Mouse (Mus musculus): ENCODE results near the gene Map1lc3b. TPM values are rescaled to one million over a fixed set of nuclear protein-coding genes. Genes with fewer than 3 reads are reported as not detected.
A peak's percentile ranks its signal among the peaks of the same experiment; 100 is the strongest.

Gene Map1lc3b
- polyA plus RNA-seq, 1 experiment from 2014 or later: 251 TPM

DNA sequence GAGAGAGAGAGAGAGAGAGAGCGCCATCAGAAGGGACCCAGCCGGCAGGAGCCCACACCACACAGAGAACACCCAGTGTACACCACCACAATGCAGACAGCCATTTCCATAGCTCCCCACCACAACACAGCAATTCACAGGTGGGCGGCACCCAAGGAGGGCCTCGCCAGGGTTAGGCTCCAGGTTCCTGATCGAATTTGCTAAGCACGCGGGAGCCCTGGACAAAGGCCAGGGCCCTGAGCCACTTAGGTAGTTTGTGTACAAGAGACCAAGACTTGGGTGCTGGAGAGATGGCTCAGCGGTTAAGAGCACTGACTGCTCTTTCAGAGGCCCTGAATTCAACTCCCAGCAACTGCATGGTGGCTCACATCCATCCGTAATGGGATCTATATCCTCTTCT, 37.7 kb upstream of the Map1lc3b start:
- Histone ChIP-seq H3K27ac (ENCODE audit: low read length) (no peak overlapping the region), H3K9me3 (replicated peaks; ENCODE audit: control insufficient read depth, low read length) (no peaks in the 10 kb centered on the region), H3K36me3 (ENCODE audit: control insufficient read depth, insufficient read depth) (peaks cover 22% of the 10 kb centered on the region), H3K4me1 (ENCODE audit: control insufficient read depth, insufficient read depth, low read length) (no peaks in the 10 kb centered on the region), H3K27me3 (ENCODE audit: control insufficient read depth, insufficient read depth, low read length) (no peaks in the 10 kb centered on the region), H3K4me3 (ENCODE audit: low read length) (no peak overlapping the region), H3K9ac (ENCODE audit: low read length) (no peak overlapping the region), H3K4me2 (ENCODE audit: low read depth, low read length) (no peak overlapping the region)
- ATAC-seq (replicated peaks; ENCODE audit: extremely low read depth, insufficient read depth, low FRiP score): no peak
- 84% methylated on average over 9 of the region's 9 CpGs for WGBS

DNA sequence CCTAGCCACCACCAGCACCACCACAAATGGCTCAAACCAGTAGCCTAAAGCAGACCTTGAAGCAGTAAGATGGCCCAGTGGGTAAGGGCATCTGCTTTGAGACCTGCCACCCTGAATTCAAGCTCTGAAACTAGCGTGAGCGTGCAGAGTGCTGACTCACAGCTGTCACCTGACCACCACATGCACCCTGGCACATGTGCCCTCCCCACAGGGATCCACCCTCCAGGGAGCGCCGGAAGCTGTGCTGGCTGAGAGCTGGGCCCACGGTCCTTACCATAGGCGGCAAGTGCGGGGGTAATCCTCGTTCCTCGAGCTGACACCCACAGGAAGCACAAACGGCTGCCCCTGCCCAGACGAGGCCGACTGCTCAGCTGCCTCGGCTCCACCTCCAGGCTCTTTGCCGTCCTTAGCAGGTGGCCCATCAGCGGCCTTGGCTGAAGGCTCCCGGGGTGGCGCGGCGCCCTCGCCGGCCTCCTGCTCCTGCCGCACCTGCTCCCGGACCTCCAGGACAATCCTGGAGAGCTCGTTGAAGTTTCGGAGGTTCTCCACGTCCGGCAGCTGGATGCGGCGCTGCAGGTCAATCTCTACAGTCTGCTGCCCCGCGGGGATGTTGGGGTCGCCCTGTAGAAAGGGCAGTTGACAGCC, 36.2 kb upstream of the Map1lc3b start:
- Histone ChIP-seq H3K36me3 (ENCODE audit: control insufficient read depth, insufficient read depth) (peaks cover 27% of the 10 kb centered on the region), H3K4me1 (ENCODE audit: control insufficient read depth, insufficient read depth, low read length) (no peaks in the 10 kb centered on the region), H3K9ac (ENCODE audit: low read length) (no peak overlapping the region), H3K4me3 (ENCODE audit: low read length) (no peak overlapping the region), H3K27me3 (ENCODE audit: control insufficient read depth, insufficient read depth, low read length) (no peaks in the 10 kb centered on the region), H3K27ac (ENCODE audit: low read length) (no peak overlapping the region), H3K9me3 (replicated peaks; ENCODE audit: control insufficient read depth, low read length) (no peaks in the 10 kb centered on the region), H3K4me2 (ENCODE audit: low read depth, low read length) (no peak overlapping the region)
- no peak for ATAC-seq (replicated peaks; ENCODE audit: extremely low read depth, insufficient read depth, low FRiP score)
- WGBS: 94% methylated on average over 32 of the region's 32 CpGs

DNA sequence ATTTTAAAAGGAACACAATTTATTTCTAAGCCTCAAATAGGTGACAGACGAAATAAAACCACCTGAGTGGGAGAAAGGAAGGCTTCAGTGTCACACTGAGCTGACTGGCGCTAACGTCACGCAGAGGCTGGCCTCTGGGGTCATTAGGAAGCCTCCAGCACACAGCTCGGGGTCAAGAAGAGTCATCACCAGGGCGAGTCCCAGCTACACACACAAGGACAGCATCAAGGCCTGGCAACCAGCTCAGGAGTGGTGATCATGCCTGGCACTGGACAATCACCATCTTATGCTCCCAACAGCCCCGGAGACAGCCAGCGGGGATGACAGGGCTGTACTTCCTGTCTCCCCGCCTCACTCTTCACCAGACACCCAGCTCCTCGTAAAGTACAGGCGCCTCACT, 32.4 kb upstream of the Map1lc3b start:
- Histone ChIP-seq H3K4me2 (ENCODE audit: low read depth, low read length) (no peak overlapping the region), H3K4me1 (ENCODE audit: control insufficient read depth, insufficient read depth, low read length) (peaks cover 6% of the 10 kb centered on the region), H3K9me3 (replicated peaks; ENCODE audit: control insufficient read depth, low read length) (no peaks in the 10 kb centered on the region), H3K27ac (ENCODE audit: low read length) (no peak overlapping the region), H3K36me3 (ENCODE audit: control insufficient read depth, insufficient read depth) (peaks cover 22% of the 10 kb centered on the region), H3K27me3 (ENCODE audit: control insufficient read depth, insufficient read depth, low read length) (no peaks in the 10 kb centered on the region), H3K4me3 (ENCODE audit: low read length) (no peak overlapping the region), H3K9ac (ENCODE audit: low read length) (no peak overlapping the region)
- no peak for ATAC-seq (replicated peaks; ENCODE audit: extremely low read depth, insufficient read depth, low FRiP score)
- 83% methylated on average over 11 of the region's 11 CpGs for WGBS

DNA sequence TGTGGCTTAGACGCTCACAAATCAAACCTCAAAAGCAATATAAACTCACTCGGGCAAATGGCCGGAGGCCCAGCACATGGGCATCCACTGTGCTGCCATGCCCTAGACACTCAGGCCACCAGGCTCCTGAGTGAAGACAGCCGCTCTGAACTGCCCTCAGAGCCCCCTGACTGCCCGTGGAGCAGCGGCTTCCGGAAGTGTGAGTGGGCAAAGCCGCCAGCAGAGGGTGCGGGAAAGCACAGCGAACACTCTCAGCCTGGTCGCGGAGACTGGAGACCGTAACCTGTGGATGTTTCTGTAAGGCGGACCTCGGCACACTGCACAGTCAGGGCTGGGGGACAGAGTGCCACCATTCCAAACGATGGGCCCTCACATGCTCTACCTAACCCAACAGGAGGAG, 31.6 kb upstream of the Map1lc3b start:
- WGBS: 88% methylated on average over 16 of the region's 16 CpGs
- H3K27ac ChIP-seq (ENCODE audit: low read length): no peak overlapping the region
- no peak overlapping the region for H3K4me3 ChIP-seq (ENCODE audit: low read length)
- H3K9me3 ChIP-seq (replicated peaks; ENCODE audit: control insufficient read depth, low read length): no peaks in the 10 kb centered on the region
- no peaks in the 10 kb centered on the region for H3K27me3 ChIP-seq (ENCODE audit: control insufficient read depth, insufficient read depth, low read length)
- no peak overlapping the region for H3K4me2 ChIP-seq (ENCODE audit: low read depth, low read length)
- no peak for ATAC-seq (replicated peaks; ENCODE audit: extremely low read depth, insufficient read depth, low FRiP score)
- H3K36me3 ChIP-seq (ENCODE audit: control insufficient read depth, insufficient read depth): peaks cover 18% of the 10 kb centered on the region
- H3K4me1 ChIP-seq (ENCODE audit: control insufficient read depth, insufficient read depth, low read length): peaks cover 11% of the 10 kb centered on the region
- H3K9ac ChIP-seq (ENCODE audit: low read length): no peak overlapping the region

DNA sequence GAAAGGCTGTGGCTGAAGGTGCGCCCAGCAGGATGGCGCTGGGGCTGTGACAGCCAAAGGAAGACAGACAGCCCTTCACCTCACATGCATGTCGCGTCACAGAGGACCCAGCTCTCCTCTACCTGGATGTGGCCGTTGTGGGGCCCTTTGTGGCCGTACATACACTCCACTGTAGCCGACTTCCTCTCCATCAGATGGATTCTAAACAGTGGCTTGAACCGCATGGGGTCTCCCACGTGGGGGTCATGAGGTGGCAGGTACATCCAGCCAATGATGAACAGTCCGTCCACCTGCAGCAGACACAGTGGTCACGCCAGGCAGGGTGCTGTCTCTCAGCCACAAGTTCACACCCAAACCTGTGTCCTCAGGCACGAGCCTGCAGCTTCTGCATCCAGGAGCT, 30.4 kb upstream of the Map1lc3b start:
- WGBS: 89% methylated on average over 12 of the region's 12 CpGs
- no peak overlapping the region for H3K4me3 ChIP-seq (ENCODE audit: low read length)
- peaks cover 11% of the 10 kb centered on the region for H3K4me1 ChIP-seq (ENCODE audit: control insufficient read depth, insufficient read depth, low read length)
- no peak overlapping the region for H3K9ac ChIP-seq (ENCODE audit: low read length)
- ATAC-seq (replicated peaks; ENCODE audit: extremely low read depth, insufficient read depth, low FRiP score): no peak
- no peak overlapping the region for H3K4me2 ChIP-seq (ENCODE audit: low read depth, low read length)
- H3K36me3 ChIP-seq (ENCODE audit: control insufficient read depth, insufficient read depth): peaks cover 6% of the 10 kb centered on the region; the same call in 1 of the 2 replicates
- no peak overlapping the region for H3K27ac ChIP-seq (ENCODE audit: low read length)
- no peaks in the 10 kb centered on the region for H3K9me3 ChIP-seq (replicated peaks; ENCODE audit: control insufficient read depth, low read length)
- H3K27me3 ChIP-seq (ENCODE audit: control insufficient read depth, insufficient read depth, low read length): no peaks in the 10 kb centered on the region

DNA sequence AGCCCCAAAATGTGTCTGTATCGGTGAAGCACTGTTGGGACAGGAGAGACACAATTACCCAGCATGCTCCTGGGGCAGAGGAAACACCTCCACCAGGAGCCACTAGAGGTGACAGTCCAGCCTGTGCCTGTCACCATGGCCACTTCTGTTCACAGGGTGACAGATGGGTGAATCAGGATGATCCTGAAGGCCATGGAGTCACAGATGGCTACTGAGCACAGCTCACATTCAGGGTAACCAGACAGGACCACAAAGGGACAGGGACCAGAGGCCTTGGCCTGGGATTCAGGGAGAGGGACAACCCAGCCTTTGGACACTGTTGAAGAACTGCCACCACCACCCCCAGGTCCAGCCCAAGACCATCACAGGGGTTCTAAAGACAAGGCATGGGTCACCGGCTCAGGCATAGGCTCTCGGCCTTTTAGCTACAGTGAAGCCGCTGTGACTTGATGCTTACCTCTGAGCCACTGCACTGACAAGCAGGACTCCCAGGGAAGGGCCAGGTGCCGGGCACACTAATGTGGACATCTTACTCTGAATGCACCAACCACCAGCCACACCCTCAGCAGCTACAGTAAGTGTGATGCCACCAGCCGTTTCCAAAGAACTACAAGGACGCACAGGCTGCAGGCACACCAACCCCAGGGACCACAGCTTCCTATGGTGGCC, 29.6 kb upstream of the Map1lc3b start:
- 94% methylated on average over 7 of the region's 7 CpGs for WGBS
- no peak for ATAC-seq (replicated peaks; ENCODE audit: extremely low read depth, insufficient read depth, low FRiP score)
- peaks cover 6% of the 10 kb centered on the region; the same call in 1 of the 2 replicates for H3K36me3 ChIP-seq (ENCODE audit: control insufficient read depth, insufficient read depth)

DNA sequence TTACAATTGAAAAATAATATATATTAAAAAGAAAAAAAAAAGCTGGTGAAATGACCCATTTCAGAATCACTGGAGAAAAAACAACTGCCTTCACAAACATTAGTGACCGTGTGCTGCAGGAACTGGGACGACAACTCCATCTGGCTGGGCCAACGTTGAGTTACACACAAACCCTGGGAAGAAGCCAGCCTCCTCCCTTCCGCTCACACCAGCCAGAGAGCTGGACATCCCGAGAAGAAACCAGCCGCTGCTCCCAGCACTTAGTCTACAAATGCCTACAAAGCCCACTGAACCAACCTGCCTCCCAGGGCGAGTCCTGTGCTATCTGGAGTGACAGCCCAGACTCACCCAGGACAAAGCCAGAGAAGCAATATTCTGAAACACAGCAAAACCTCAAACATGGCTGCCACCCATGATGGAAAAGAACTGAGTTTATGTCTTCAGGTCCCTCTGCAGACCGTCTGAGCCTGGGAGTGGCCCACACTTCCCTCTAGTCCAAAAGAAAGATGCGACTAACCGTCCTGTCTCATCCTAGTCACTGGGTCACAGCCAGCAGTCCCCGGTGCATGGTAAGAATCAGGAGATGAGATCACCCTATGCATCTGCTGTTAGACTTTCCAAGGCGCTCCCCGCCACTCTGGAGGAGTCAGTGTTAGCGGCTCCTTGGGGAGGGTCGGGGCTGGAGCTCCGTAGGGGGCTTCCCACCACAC, 28.4 kb upstream of the Map1lc3b start:
- 76% methylated on average over 16 of the region's 16 CpGs for WGBS
- Histone ChIP-seq H3K4me1 (ENCODE audit: control insufficient read depth, insufficient read depth, low read length) (peaks cover 11% of the 10 kb centered on the region), H3K27ac (ENCODE audit: low read length) (no peak overlapping the region), H3K36me3 (ENCODE audit: control insufficient read depth, insufficient read depth) (peaks cover 6% of the 10 kb centered on the region; the same call in 1 of the 2 replicates), H3K27me3 (ENCODE audit: control insufficient read depth, insufficient read depth, low read length) (no peaks in the 10 kb centered on the region), H3K9me3 (replicated peaks; ENCODE audit: control insufficient read depth, low read length) (no peaks in the 10 kb centered on the region), H3K4me3 (ENCODE audit: low read length) (no peak overlapping the region), H3K4me2 (ENCODE audit: low read depth, low read length) (no peak overlapping the region), H3K9ac (ENCODE audit: low read length) (no peak overlapping the region)
- ATAC-seq (replicated peaks; ENCODE audit: extremely low read depth, insufficient read depth, low FRiP score): no peak

More for the DNA sequence above, 29.6 kb upstream of the Map1lc3b start:
- H3K4me3 ChIP-seq (ENCODE audit: low read length): no peak overlapping the region
- H3K9me3 ChIP-seq (replicated peaks; ENCODE audit: control insufficient read depth, low read length): no peaks in the 10 kb centered on the region
- no peak overlapping the region for H3K9ac ChIP-seq (ENCODE audit: low read length)
- no peak overlapping the region for H3K27ac ChIP-seq (ENCODE audit: low read length)
- H3K4me2 ChIP-seq (ENCODE audit: low read depth, low read length): no peak overlapping the region
- peaks cover 11% of the 10 kb centered on the region for H3K4me1 ChIP-seq (ENCODE audit: control insufficient read depth, insufficient read depth, low read length)
- H3K27me3 ChIP-seq (ENCODE audit: control insufficient read depth, insufficient read depth, low read length): no peaks in the 10 kb centered on the region

DNA sequence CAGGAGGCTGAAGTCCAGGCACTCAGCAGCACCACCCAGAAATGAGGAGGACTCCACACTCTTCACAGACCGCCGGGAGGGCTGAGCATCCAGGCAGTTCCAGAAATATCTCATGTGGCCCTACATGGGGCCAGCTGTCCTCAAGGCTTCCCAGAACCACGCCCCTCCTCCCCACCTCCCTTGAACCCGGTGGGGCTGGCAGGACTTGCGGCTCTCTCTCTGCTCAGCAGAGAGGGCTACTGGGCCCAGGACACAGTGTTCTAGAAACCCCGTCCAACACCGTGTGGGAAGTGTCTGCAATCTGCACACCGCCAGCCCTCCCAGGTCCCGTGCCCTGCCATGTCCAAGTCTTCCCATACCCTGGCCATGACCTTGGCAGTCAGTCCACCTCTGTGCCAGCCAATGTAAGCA, 27.2 kb upstream of the Map1lc3b start:
- ATAC-seq (replicated peaks; ENCODE audit: extremely low read depth, insufficient read depth, low FRiP score): peak; percentile 86
- Histone ChIP-seq H3K4me1 (ENCODE audit: control insufficient read depth, insufficient read depth, low read length) (peaks cover 11% of the 10 kb centered on the region), H3K4me2 (ENCODE audit: low read depth, low read length) (peak overlapping the region; percentile 20; the same call in 1 of the 2 replicates), H3K4me3 (ENCODE audit: low read length) (no peak overlapping the region), H3K9me3 (replicated peaks; ENCODE audit: control insufficient read depth, low read length) (no peaks in the 10 kb centered on the region), H3K9ac (ENCODE audit: low read length) (peak overlapping the region; percentile 30), H3K27me3 (ENCODE audit: control insufficient read depth, insufficient read depth, low read length) (no peaks in the 10 kb centered on the region), H3K27ac (ENCODE audit: low read length) (peak overlapping the region; percentile 52), H3K36me3 (ENCODE audit: control insufficient read depth, insufficient read depth) (peaks cover 6% of the 10 kb centered on the region; the same call in 1 of the 2 replicates)
- WGBS: 42% methylated on average over 9 of the region's 9 CpGs

DNA sequence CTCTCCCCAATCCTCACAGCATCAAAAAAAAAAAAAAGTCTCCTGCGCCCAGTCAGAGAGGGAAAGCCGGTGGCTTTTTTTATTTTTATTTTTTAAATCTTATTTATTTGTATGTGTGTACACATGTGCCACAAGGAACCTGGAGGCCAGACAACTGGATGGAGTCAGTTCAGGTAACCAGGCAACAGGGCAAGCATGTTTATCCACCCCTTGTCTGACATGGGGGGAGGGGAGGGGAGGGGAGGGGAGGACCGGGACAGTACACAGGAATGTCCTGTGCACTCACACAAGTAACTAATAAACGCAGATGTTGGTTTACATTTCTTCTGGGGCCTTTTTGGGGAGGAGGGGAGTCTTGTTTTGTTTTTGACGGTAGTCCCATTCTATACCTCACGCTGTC, 26.5 kb upstream of the Map1lc3b start:
- Histone ChIP-seq H3K4me1 (ENCODE audit: control insufficient read depth, insufficient read depth, low read length) (peaks cover 11% of the 10 kb centered on the region), H3K4me2 (ENCODE audit: low read depth, low read length) (no peak overlapping the region), H3K9ac (ENCODE audit: low read length) (no peak overlapping the region), H3K27me3 (ENCODE audit: control insufficient read depth, insufficient read depth, low read length) (no peaks in the 10 kb centered on the region), H3K36me3 (ENCODE audit: control insufficient read depth, insufficient read depth) (peaks cover 2% of the 10 kb centered on the region; the same call in 1 of the 2 replicates), H3K9me3 (replicated peaks; ENCODE audit: control insufficient read depth, low read length) (no peaks in the 10 kb centered on the region), H3K27ac (ENCODE audit: low read length) (peak overlapping the region; percentile 52), H3K4me3 (ENCODE audit: low read length) (no peak overlapping the region)
- no peak for ATAC-seq (replicated peaks; ENCODE audit: extremely low read depth, insufficient read depth, low FRiP score)
- WGBS: 75% methylated on average over 6 of the region's 6 CpGs
